Mouse (Mus musculus): ENCODE measurements around the gene Ace2. TPM values are rescaled to one million over a fixed set of nuclear protein-coding genes. Genes with fewer than 3 reads are reported as not detected.

Ace2 gene
- polyA plus RNA-seq, 1 experiment from 2014 or later = 124 TPM

GRCm38 (mm10) chrX:164221989-164222388 lies 82.9 kb downstream of the Ace2 start:
- H3K4me3 ChIP-seq (ENCODE audit: low read length) = no peak overlapping the region
- ATAC-seq = no peak
- WGBS = 69% methylated on average over 2 of the region's 2 CpGs

GRCm38 (mm10) chrX:164233380-164233779 lies 94.2 kb downstream of the Ace2 start:
- H3K4me1 ChIP-seq (ENCODE audit: control insufficient read depth, insufficient read depth, low read length) = no peaks in the 10 kb centered on the region
- H3K4me3 ChIP-seq (ENCODE audit: low read length) = no peak overlapping the region
- no peaks in the 10 kb centered on the region for H3K9me3 ChIP-seq (ENCODE audit: control insufficient read depth, low read length)
- peak; percentile 76 for ATAC-seq
- no peaks in the 10 kb centered on the region for H3K36me3 ChIP-seq (ENCODE audit: control insufficient read depth, insufficient read depth, low read length)
- no peak overlapping the region for H3K9ac ChIP-seq (ENCODE audit: low read depth, low read length)
- H3K27ac ChIP-seq (ENCODE audit: low read length) = no peak overlapping the region
- 45% methylated on average over 8 of the region's 8 CpGs for WGBS
- H3K4me2 ChIP-seq (ENCODE audit: low read depth, low read length) = no peak overlapping the region
- no peaks in the 10 kb centered on the region for H3K27me3 ChIP-seq (replicated peaks; ENCODE audit: control insufficient read depth, insufficient read depth, low read length)

More at GRCm38 (mm10) chrX:164221989-164222388, 82.9 kb downstream of the Ace2 start:
- H3K4me2 ChIP-seq (ENCODE audit: low read depth, low read length) = no peak overlapping the region
- no peaks in the 10 kb centered on the region for H3K9me3 ChIP-seq (ENCODE audit: control insufficient read depth, low read length)
- no peaks in the 10 kb centered on the region for H3K27me3 ChIP-seq (replicated peaks; ENCODE audit: control insufficient read depth, insufficient read depth, low read length)
- no peak overlapping the region for H3K9ac ChIP-seq (ENCODE audit: low read depth, low read length)
- H3K36me3 ChIP-seq (ENCODE audit: control insufficient read depth, insufficient read depth, low read length) = no peaks in the 10 kb centered on the region
- no peak overlapping the region for H3K27ac ChIP-seq (ENCODE audit: low read length)
- no peaks in the 10 kb centered on the region for H3K4me1 ChIP-seq (ENCODE audit: control insufficient read depth, insufficient read depth, low read length)

Other genes starting within 250 kb of the Ace2 start
- 18.0 and 18.5 TPM in 2 replicates for gene Ap1s2, start 230.3 kb upstream of the Ace2 start, polyA plus RNA-seq (2015; fragmentation: Nextera tagmentation; extraction: Ambion mirVana)
- 41.6 and 48.2 TPM in 2 replicates for gene Zrsr2, start 180.7 kb upstream of the Ace2 start, polyA plus RNA-seq (2015; fragmentation: Nextera tagmentation; extraction: Ambion mirVana)
- gene Car5b, start 111.3 kb upstream of the Ace2 start, polyA plus RNA-seq (2015; fragmentation: Nextera tagmentation; extraction: Ambion mirVana) = 0.28 and 0.33 TPM in 2 replicates
- 16.7 and 20.3 TPM in 2 replicates for gene Siah1b, start 62.8 kb upstream of the Ace2 start, polyA plus RNA-seq (2015; fragmentation: Nextera tagmentation; extraction: Ambion mirVana)
- gene Cltrn, start 50.5 kb upstream of the Ace2 start, polyA plus RNA-seq (2015; fragmentation: Nextera tagmentation; extraction: Ambion mirVana) = 8.3 and 8.4 TPM in 2 replicates
- gene Bmx, start 118.9 kb downstream of the Ace2 start, polyA plus RNA-seq (2015; fragmentation: Nextera tagmentation; extraction: Ambion mirVana) = 0.83 and 0.87 TPM in 2 replicates
- 3.0 and 4.7 TPM in 2 replicates for gene Pir, start 130.0 kb downstream of the Ace2 start, polyA plus RNA-seq (2015; fragmentation: Nextera tagmentation; extraction: Ambion mirVana)
- gene Vegfd, start 234.0 kb downstream of the Ace2 start, polyA plus RNA-seq (2015; fragmentation: Nextera tagmentation; extraction: Ambion mirVana) = 2.0 and 3.2 TPM in 2 replicates